Mouse (Mus musculus): ENCODE measurements at regions not wholly inside any gene's neighbourhood (a gene's known extent, or its start where the extent isn't known, plus 50 kb on each side); places are given as distances from the start of the nearest gene placed in this dataset.

DNA sequence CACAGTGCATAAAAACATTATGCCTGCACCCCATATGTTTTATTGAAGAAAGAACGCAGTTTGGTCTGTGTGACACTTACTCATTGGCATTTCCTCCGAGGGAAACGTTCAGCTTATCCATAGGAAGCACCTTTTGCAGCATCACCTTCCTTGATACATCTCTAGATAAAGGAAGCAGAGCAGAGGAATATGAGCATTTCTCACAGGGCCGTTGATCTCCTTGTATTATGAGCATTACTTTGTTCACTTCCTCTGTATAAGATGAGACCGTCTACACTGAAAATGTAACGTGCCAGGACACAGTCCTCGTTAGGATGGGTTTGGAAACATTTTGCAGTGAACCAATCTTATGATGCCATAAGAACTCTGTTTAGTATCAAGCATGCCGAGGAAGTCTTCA is 1648.5 kb upstream of the Gm7489 start:
- TF ChIP-seq POLR2A (IDR thresholded peaks at IDR 0.05; ENCODE audit: control insufficient read depth, extremely low read depth, insufficient read depth, low read length, poor library complexity): no peak
- no peak for TF ChIP-seq CTCF (IDR thresholded peaks at IDR 0.05; ENCODE audit: borderline replicate concordance, control insufficient read depth, extremely low read depth, insufficient read depth, low read length, poor library complexity)
- no peaks in the 10 kb centered on the region for H3K36me3 ChIP-seq (ENCODE audit: control insufficient read depth, insufficient read depth, low read length)

DNA sequence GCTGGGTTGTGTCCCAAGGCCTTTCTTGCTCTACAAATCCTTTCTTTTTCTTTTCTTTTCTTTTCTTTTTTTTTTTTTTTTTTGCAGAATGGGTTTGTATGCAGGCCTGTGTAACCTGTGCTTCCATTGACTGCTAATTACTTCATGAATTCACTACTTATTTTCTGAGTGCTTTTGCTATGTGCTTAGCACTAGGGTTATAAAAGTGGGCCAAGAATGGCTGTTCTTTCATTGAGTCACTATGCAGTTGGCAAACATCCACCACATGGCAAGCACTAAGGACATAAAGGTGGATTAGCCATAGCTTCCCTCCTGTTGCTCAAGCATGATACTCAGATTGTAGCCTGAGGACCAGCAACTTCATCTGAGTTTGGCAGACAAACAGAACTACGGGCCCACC is 1641.8 kb upstream of the Gm7489 start:
- no peak overlapping the region for H3K4me3 ChIP-seq (ENCODE audit: control insufficient read depth, insufficient read depth, low read length)
- TF ChIP-seq POLR2A (IDR thresholded peaks at IDR 0.05; ENCODE audit: control insufficient read depth, extremely low read depth, insufficient read depth, low read length, poor library complexity) (no peak), CTCF (IDR thresholded peaks at IDR 0.05; ENCODE audit: borderline replicate concordance, control insufficient read depth, extremely low read depth, insufficient read depth, low read length, poor library complexity) (no peak)
- no peaks in the 10 kb centered on the region for H3K27me3 ChIP-seq (ENCODE audit: control insufficient read depth, insufficient read depth, low read length)
- no peak for DNase-seq
- no peaks in the 10 kb centered on the region for H3K36me3 ChIP-seq (ENCODE audit: control insufficient read depth, insufficient read depth, low read length)
- H3K4me1 ChIP-seq (replicated peaks; ENCODE audit: control insufficient read depth, insufficient read depth, low read length): no peaks in the 10 kb centered on the region
- H3K27ac ChIP-seq (ENCODE audit: control insufficient read depth, insufficient read depth, low read length): no peak overlapping the region
- WGBS: 98% methylated on average over 1 of the region's 1 CpGs

More for the DNA sequence above, 1648.5 kb upstream of the Gm7489 start:
- Histone ChIP-seq H3K4me1 (replicated peaks; ENCODE audit: control insufficient read depth, insufficient read depth, low read length) (no peaks in the 10 kb centered on the region), H3K27ac (ENCODE audit: control insufficient read depth, insufficient read depth, low read length) (no peak overlapping the region), H3K4me3 (ENCODE audit: control insufficient read depth, insufficient read depth, low read length) (no peak overlapping the region), H3K27me3 (ENCODE audit: control insufficient read depth, insufficient read depth, low read length) (no peaks in the 10 kb centered on the region)
- DNase-seq: no peak
- 15% methylated on average over 8 of the region's 8 CpGs for WGBS

Data from thymus, adult 2 months (tissue).